Mouse (Mus musculus): Measurements from ENCODE around the gene Spsb2.

DNA sequence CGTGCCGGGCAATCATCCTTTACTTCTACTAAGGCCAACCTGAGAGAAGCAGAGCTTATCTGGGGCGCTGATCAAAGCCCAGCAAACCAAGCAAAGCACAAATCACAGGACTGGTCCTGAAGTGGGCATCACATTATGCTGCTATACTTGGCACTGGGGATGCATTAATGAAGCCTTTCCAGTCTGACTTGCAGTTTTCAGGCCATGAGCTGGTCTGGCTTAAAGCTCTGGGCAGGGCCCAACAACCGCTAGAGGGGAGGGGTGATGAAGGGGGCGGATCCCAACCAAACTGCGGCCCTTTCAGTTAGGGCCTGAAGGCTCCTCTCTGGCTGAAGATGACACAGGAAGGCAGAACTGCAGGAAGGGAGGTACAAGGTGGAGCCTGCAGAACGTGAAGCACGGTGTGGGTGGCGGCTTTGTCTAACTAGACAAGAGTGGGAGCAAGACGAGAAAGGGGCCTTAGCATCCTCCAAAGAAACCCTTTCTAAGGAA lies 19.7 kb downstream of the Spsb2 start:
- TF ChIP-seq CTCF (IDR thresholded peaks at IDR 0.05; ENCODE audit: borderline replicate concordance, insufficient read depth, low read depth, low read length) (no peak), POLR2A (IDR thresholded peaks at IDR 0.05; ENCODE audit: borderline replicate concordance, insufficient read depth, low read length) (no peak)
